In the genomic region with DNA sequence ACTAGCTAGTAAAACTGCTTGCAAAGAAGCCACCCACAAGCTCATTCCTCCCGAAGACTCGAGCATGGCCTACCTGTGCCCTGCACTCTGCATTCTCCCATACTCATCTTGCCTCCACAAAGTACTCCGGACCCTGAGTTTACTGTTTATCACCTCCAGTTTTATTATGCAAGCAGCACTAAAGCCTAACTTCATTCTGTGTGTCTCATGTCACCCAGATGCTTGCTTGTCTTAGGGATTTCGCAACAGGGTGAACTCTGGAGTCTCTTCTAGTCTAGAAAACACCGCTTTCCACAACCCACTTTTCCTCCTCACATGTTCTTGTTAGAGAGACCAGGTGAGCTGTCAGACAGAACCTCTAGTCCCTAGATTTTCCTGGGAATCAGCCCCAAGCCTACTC, we compare ENCODE assay signal across 18 mouse cellular contexts.
"Had no signal": no experiment of that assay in that cellular context is flagged by ENCODE, and none has a peak within 500 bp of the region (broad histone marks: within the 10 kb centered on the region; RNA-seq: fewer than 3 reads in every experiment).

No protein-coding gene starts in this region.

- H3K9ac ChIP-seq: lung, embryonic 14.5 days; midbrain, embryonic 12.5 days; neural tube, embryonic 13.5 days; neural tube, embryonic 15.5 days had no signal

- H3K4me2 ChIP-seq: lung, embryonic 14.5 days; midbrain, embryonic 12.5 days; neural tube, embryonic 13.5 days; neural tube, embryonic 15.5 days had no signal

- H3K4me1 ChIP-seq: midbrain, embryonic 10.5 days; midbrain, embryonic 12.5 days; neural tube, embryonic 13.5 days; neural tube, embryonic 15.5 days had no signal

- H3K4me3 ChIP-seq: midbrain, embryonic 10.5 days; midbrain, embryonic 12.5 days; myocyte; neural tube, embryonic 13.5 days; neural tube, embryonic 15.5 days had no signal

- DNase-seq: lung, embryonic 14.5 days; lung, postnatal 10 days; lung, postnatal 4 days; midbrain, embryonic 14.5 days; retina, postnatal 1 day; right cerebral cortex, adult 18-20 months; right cerebral cortex, postnatal 25 days; right cerebral cortex, postnatal 4 days; spleen, adult 18-20 months; thymus, adult 18-20 months; thymus, postnatal 14 days; thymus, postnatal 36 days had no signal

- H3K9me3 ChIP-seq: midbrain, embryonic 10.5 days; midbrain, embryonic 12.5 days; neural tube, embryonic 13.5 days; neural tube, embryonic 15.5 days had no signal

- H3K27me3 ChIP-seq: midbrain, embryonic 12.5 days; neural tube, embryonic 13.5 days; neural tube, embryonic 15.5 days had no signal

- ATAC-seq: midbrain, embryonic 16.5 days had no signal

- H3K27ac ChIP-seq: midbrain, embryonic 10.5 days; midbrain, embryonic 12.5 days; neural tube, embryonic 13.5 days; neural tube, embryonic 15.5 days had no signal
